Mouse (Mus musculus): ENCODE data around the gene Cmbl.

DNA sequence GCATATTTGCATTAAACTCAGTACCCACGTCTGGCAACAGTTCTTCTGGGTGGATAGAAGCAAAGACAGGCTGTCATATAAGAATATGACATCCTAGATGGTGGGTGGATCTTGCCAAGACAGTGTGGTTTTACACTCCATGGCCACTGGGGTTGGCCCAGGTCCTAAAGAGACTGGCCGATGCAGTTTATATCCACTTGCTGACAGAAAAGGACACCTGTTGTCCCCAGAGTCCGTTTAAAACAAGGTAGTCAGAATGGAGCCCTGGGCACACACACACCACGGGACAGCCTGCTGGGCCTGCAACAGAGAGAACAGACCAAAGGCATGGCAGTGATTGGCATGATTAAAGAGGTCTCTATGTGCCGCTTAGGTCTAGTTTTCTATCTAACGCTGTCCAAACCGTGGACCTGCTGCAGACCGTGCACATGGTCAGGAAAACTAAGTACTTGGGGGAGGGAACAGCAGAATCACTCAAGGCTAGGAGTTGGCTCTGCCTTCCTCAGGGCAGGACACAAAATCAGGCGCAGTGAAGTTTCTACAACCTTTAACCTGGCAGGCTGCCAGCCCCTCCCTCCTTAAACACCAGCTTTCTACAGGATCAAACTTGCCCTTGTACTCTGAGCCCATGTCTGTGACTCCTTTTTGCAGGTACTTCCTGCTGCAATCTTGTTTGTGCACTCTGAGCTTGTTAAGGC is 4.3 kb downstream of the Cmbl start:
- TF ChIP-seq CTCF (IDR thresholded peaks at IDR 0.05; ENCODE audit: borderline replicate concordance, insufficient read depth, low read depth, low read length), result no peak
- no peak for TF ChIP-seq POLR2A (IDR thresholded peaks at IDR 0.05; ENCODE audit: borderline replicate concordance, insufficient read depth, low read length)

All from cerebellum, adult 2 months (tissue).